Mouse (Mus musculus): ENCODE data around the gene Trip4. TPM values are rescaled to one million over a fixed set of nuclear protein-coding genes. Genes with fewer than 3 reads are reported as not detected.

Trip4 gene
- total and polyA plus RNA-seq, 3 experiments, result 5.9 to 16.5 (median 15.2) TPM

DNA sequence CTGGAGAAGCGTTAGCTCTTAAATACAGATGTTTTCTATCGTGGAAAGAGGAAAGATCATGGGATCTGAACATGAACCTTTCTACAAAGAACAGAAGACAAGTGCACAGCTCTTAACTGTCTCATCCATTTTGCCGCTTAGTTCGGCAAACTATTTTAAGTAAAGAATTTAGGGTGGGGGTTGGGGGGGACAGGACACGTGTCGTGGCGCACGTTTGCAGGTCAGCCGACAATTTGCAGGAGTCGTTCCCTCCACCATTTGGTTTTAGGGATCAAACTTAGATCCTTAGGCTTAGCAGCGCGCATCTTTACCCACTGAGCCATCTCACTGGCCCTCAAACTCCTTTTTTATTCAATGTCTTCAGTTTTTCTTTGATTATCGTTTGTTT, 80.6 kb downstream of the Trip4 start:
- intact Hi-C loops (cut with DNase I), result loop anchor here (2.0 kb wide), 2 partner anchors 161 to 221 kb away; no protein-coding TSS in a partner anchor
- TF ChIP-seq CTCF (IDR thresholded peaks at IDR 0.05) (no peak), EP300 (IDR thresholded peaks at IDR 0.05; ENCODE audit: insufficient read depth, low read depth, low read length) (no peak), POLR2A (IDR thresholded peaks at IDR 0.05; ENCODE audit: insufficient read depth, low read depth, low read length) (no peak)
- H3K27ac ChIP-seq, result peak overlapping the region; percentile 88
- H3K4me3 ChIP-seq, result peak overlapping the region; percentile 66
- DNase-seq, result peak in 1 of 2 experiments; percentile 27
- H3K4me1 ChIP-seq (ENCODE audit: control insufficient read depth, insufficient read depth, low read length), result peaks cover 17% of the 10 kb centered on the region
- peak overlapping the region; percentile 81 for H3K9ac ChIP-seq (ENCODE audit: low read depth, low read length)
- 3% methylated on average over 13 of the region's 13 CpGs for WGBS
- H3K27me3 ChIP-seq (ENCODE audit: control insufficient read depth, insufficient read depth, low read length), result no peaks in the 10 kb centered on the region
- H3K79me2 ChIP-seq (replicated peaks; ENCODE audit: control insufficient read depth, insufficient read depth, low read length), result no peaks in the 10 kb centered on the region
- H3K36me3 ChIP-seq (ENCODE audit: control insufficient read depth, insufficient read depth, low read length), result peaks cover 20% of the 10 kb centered on the region

DNA sequence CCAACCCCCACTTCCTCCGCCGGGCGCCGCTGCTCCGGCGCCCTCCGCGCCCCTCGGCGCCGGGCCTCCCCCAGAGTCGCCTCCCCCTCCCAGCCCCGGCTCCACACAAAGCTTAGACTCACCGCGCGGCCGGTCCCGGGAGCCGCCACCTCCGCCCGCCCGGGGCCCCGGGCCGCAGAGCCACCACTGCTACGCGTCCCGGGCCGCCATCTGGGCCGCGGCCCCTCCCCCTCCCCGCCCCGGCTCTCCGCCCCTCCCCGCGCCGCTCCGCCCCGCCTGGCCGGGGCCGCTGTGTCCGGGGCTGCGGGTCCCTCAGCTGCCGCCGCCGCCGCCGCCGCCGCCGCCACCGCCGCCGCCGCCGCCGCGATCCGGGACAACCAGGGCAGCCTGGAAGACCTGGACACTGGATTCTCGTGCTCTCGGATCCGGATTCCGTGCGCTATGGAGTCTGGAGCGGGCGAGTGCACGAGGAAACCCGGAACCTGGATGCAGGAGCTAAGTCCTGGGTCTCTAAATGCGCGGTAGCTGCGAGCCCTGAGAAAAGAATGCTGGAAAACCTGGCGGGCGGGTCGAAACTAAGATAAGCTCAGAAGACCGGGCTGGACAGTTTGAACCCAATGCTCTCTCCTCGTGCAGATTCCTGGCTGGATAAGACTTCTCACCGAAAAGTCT, 81.1 kb downstream of the Trip4 start, which contains the start of gene Zfp609:
Gene Zfp609 (minus strand): TSS at position 221 of the 672 bp plus-strand sequence.
- peak within 1 kb of the TSS; percentile 81 for H3K9ac ChIP-seq (ENCODE audit: low read depth, low read length)
- peak within 1 kb of the TSS; percentile 88 for H3K27ac ChIP-seq
- intact Hi-C loops (cut with DNase I), result loop anchor here (2.0 kb wide), 3 partner anchors 133 to 221 kb away; no protein-coding TSS in a partner anchor
- H3K79me2 ChIP-seq (replicated peaks; ENCODE audit: control insufficient read depth, insufficient read depth, low read length), result 0 out of 2 replicates have a peak, but pooled peaks cover 1% of the 10 kb centered on the region
- H3K36me3 ChIP-seq (ENCODE audit: control insufficient read depth, insufficient read depth, low read length), result peaks cover 20% of the 10 kb centered on the region
- H3K4me3 ChIP-seq, result peak within 1 kb of the TSS; percentile 66
- DNase-seq, result peak; percentile 94 to 99
- H3K4me1 ChIP-seq (ENCODE audit: control insufficient read depth, insufficient read depth, low read length), result peaks cover 17% of the 10 kb centered on the region
- no peak for TF ChIP-seq CTCF (IDR thresholded peaks at IDR 0.05)
- TF ChIP-seq EP300 (IDR thresholded peaks at IDR 0.05; ENCODE audit: insufficient read depth, low read depth, low read length), result peak; percentile 78
- 0 out of 2 replicates have a peak, but pooled peaks have one; percentile 23 for TF ChIP-seq POLR2A (IDR thresholded peaks at IDR 0.05; ENCODE audit: insufficient read depth, low read depth, low read length)
- no peaks in the 10 kb centered on the region for H3K27me3 ChIP-seq (ENCODE audit: control insufficient read depth, insufficient read depth, low read length)
- under 1% methylated on average over 60 of the region's 76 CpGs for WGBS

DNA sequence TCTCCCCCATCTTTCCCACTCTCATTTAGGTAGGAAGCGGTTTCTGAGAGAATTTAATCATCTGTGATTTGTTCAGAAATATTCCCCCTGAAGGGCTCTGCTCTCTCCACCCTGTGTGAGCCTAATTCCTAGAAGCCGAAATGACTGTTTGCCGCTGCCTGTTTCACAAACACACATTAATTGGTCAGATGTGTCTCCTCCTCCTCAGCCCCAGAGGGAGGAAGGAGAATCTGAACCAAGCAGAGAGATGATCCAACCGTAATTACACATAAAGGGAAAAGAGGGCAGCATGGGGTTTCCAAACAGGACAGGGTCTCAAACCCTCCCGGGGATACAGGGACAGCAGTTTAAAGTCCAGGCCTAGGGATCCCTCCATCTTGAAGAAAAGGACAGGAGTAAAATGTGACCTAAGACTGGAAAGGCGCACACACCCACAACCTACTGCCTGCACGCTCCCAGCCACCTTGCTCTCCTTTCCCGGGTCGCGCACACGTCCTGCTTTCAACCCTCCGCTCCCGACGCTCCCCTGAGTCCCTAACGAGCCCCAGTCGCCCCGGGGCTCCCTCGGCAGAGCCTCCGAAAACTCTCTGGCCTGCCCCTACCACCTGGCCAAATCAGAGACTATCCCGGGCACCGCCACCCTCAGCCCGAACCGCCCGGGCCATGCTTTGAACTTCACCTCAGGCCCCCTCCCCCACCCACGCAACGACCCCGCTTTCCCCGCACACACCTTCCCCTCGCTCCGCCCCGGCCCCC, 81.8 kb downstream of the Trip4 start:
- Histone ChIP-seq H3K4me1 (ENCODE audit: control insufficient read depth, insufficient read depth, low read length) (peaks cover 19% of the 10 kb centered on the region), H3K4me3 (peak overlapping the region; percentile 66), H3K79me2 (replicated peaks; ENCODE audit: control insufficient read depth, insufficient read depth, low read length) (peaks cover 3% of the 10 kb centered on the region), H3K27me3 (ENCODE audit: control insufficient read depth, insufficient read depth, low read length) (no peaks in the 10 kb centered on the region), H3K27ac (peak overlapping the region; percentile 88), H3K36me3 (ENCODE audit: control insufficient read depth, insufficient read depth, low read length) (peaks cover 20% of the 10 kb centered on the region), H3K9ac (ENCODE audit: low read depth, low read length) (peak overlapping the region; percentile 81)
- intact Hi-C loops (cut with DNase I), result loop anchor here (2.0 kb wide), 1 partner anchor 132 kb away; no protein-coding TSS in a partner anchor
- peak in 1 of 2 experiments; percentile 58 for DNase-seq
- TF ChIP-seq POLR2A (IDR thresholded peaks at IDR 0.05; ENCODE audit: insufficient read depth, low read depth, low read length), result no peak
- TF ChIP-seq EP300 (IDR thresholded peaks at IDR 0.05; ENCODE audit: insufficient read depth, low read depth, low read length), result no peak
- peak; percentile 16; the same call in 1 of the 2 replicates for TF ChIP-seq CTCF (IDR thresholded peaks at IDR 0.05)
- 2% methylated on average over 31 of the region's 31 CpGs for WGBS

DNA sequence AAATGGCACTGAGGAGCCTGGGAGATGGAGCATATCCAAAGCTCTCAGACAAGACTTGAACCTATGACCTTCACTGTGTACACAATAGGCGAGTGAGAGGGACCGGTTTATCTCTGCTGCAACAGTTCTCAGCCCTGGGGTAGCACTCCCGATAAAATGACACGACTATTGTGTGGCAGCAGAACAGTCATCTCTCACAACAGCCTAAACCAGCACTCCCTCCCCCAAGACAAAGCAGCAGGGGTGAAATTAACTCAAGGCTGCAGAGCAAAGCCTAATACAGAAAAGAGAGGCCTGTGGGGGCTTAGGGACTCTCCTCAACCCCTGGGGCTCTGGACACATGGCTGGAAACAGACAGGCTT, 82.4 kb downstream of the Trip4 start:
- TF ChIP-seq POLR2A (IDR thresholded peaks at IDR 0.05; ENCODE audit: insufficient read depth, low read depth, low read length) (no peak), EP300 (IDR thresholded peaks at IDR 0.05; ENCODE audit: insufficient read depth, low read depth, low read length) (no peak), CTCF (IDR thresholded peaks at IDR 0.05) (no peak)
- peak overlapping the region; percentile 88 for H3K27ac ChIP-seq
- peaks cover 19% of the 10 kb centered on the region for H3K4me1 ChIP-seq (ENCODE audit: control insufficient read depth, insufficient read depth, low read length)
- H3K9ac ChIP-seq (ENCODE audit: low read depth, low read length), result peak overlapping the region; percentile 43
- peak overlapping the region; percentile 66 for H3K4me3 ChIP-seq
- peaks cover 20% of the 10 kb centered on the region for H3K36me3 ChIP-seq (ENCODE audit: control insufficient read depth, insufficient read depth, low read length)
- WGBS, result 11% methylated on average over 4 of the region's 4 CpGs
- intact Hi-C loops (cut with DNase I), result loop anchor here (2.0 kb wide), 1 partner anchor 131 kb away; no protein-coding TSS in a partner anchor
- peak in 1 of 2 experiments; percentile 7 for DNase-seq
- no peaks in the 10 kb centered on the region for H3K27me3 ChIP-seq (ENCODE audit: control insufficient read depth, insufficient read depth, low read length)
- peaks cover 3% of the 10 kb centered on the region for H3K79me2 ChIP-seq (replicated peaks; ENCODE audit: control insufficient read depth, insufficient read depth, low read length)

DNA sequence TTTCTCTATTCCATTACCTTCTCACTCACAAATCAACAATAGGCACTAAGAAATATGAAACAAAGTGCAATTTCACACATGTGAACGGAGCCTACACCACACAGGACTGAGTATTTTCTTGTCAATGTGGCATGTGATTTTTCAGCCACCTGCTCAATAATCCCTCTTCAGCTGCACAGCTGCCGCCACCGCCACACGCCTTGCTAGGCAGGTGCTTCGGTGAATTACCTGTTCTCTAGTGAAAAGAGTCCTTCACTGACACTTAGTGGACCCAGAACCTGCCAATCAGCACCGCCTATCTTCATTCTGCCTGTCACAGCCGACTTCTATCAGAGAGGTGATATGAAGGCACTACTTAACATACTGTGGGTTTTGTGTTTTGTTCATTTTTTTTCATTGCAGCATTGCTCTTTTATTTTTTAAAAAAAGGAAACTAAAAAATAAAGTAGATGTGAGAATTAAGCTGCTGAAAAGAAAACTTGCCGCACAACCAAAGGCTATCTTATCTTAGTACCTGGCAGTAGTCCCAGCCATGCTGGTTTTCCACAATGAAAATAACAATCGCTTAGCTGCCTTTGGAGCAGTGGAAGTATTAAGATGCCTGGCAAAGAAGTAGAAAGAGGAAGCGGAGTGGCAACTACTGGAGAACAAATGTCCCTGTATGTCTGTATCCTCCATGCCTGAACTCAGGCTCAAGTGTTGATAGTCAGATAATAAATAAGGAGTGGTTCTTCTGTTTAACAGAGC, 84.7 kb downstream of the Trip4 start:
- Histone ChIP-seq H3K27ac (peak overlapping the region; percentile 41), H3K9ac (ENCODE audit: low read depth, low read length) (no peak overlapping the region; the same call in 1 of the 2 replicates), H3K79me2 (replicated peaks; ENCODE audit: control insufficient read depth, insufficient read depth, low read length) (peaks cover 3% of the 10 kb centered on the region), H3K4me3 (peak overlapping the region; percentile 13; the same call in 1 of the 2 replicates), H3K4me1 (ENCODE audit: control insufficient read depth, insufficient read depth, low read length) (peaks cover 19% of the 10 kb centered on the region), H3K27me3 (ENCODE audit: control insufficient read depth, insufficient read depth, low read length) (no peaks in the 10 kb centered on the region), H3K36me3 (ENCODE audit: control insufficient read depth, insufficient read depth, low read length) (peaks cover 20% of the 10 kb centered on the region)
- peak; percentile 23 to 48 for DNase-seq
- intact Hi-C loops (cut with DNase I), result loop anchor here (2.0 kb wide), 1 partner anchor 33 kb away; no protein-coding TSS in a partner anchor
- TF ChIP-seq EP300 (IDR thresholded peaks at IDR 0.05; ENCODE audit: insufficient read depth, low read depth, low read length), result no peak
- 29% methylated on average over 10 of the region's 10 CpGs for WGBS

Data from heart, adult 2 months (tissue).